8 mouse cellular contexts compared by ENCODE assay signal in genomic region chr17:34349429-34349828, GRCm38 (mm10). TPM values are rescaled to one million over a fixed set of nuclear protein-coding genes. Genes with fewer than 3 reads are reported as not detected.
DNase-seq lines count a peak whose midpoint lies in the region; ATAC-seq lines count a peak whose summit lies in the region.

No protein-coding gene starts in this region.

- peak; percentile 93 for DNase-seq in intestine, embryonic 14.5 days (ENCODE audit: low spot score)
- DNase-seq in adrenal gland, postnatal 10 days, result peak; percentile 84
- peak; percentile 63 for DNase-seq in embryo, embryonic 11.5 days (ENCODE audit: low read depth, low spot score)
- peak; percentile 85 for DNase-seq in hindlimb bud, embryonic 11.5 days (ENCODE audit: extremely low spot score, low read depth, low spot score)
- peak; percentile 76 for DNase-seq in left cerebral cortex, postnatal 4 days
- peak; percentile 12 for DNase-seq in ovary, adult 18-20 months (ENCODE audit: low spot score)
- peak; percentile 33 to 57 for DNase-seq in thymus, adult 18-20 months

- H3K27ac ChIP-seq in intestine, embryonic 14.5 days (ENCODE audit: low read depth), result no peak overlapping the region
- no peak overlapping the region for H3K27ac ChIP-seq in intestine, embryonic 15.5 days

- intact Hi-C loops in left cerebral cortex, postnatal 4 days (cut with DNase I), result loop anchor here (5.0 to 10.0 kb wide), 2 partner anchors 105 to 177 kb away; no protein-coding TSS in a partner anchor

- no peak overlapping the region for H3K9ac ChIP-seq in intestine, embryonic 14.5 days (ENCODE audit: low read length)
- no peak overlapping the region for H3K9ac ChIP-seq in intestine, embryonic 15.5 days

- no peak for ATAC-seq in intestine, embryonic 14.5 days (replicated peaks; ENCODE audit: low FRiP score, low TSS enrichment, low read depth)
- no peak for ATAC-seq in intestine, embryonic 15.5 days

- no peaks in the 10 kb centered on the region for H3K27me3 ChIP-seq in intestine, embryonic 14.5 days (replicated peaks; ENCODE audit: control insufficient read depth, insufficient read depth, low read length)
- no peaks in the 10 kb centered on the region for H3K27me3 ChIP-seq in intestine, embryonic 15.5 days (replicated peaks)

- no peaks in the 10 kb centered on the region for H3K9me3 ChIP-seq in intestine, embryonic 14.5 days (ENCODE audit: control insufficient read depth, low read length)
- no peaks in the 10 kb centered on the region; the same call in 1 of the 2 replicates for H3K9me3 ChIP-seq in intestine, embryonic 15.5 days

- no peak overlapping the region for H3K4me2 ChIP-seq in intestine, embryonic 14.5 days (ENCODE audit: low read length)
- no peak overlapping the region for H3K4me2 ChIP-seq in intestine, embryonic 15.5 days (replicated peaks)

- H3K36me3 ChIP-seq in intestine, embryonic 14.5 days (ENCODE audit: control insufficient read depth, insufficient read depth, low read length), result no peaks in the 10 kb centered on the region
- H3K36me3 ChIP-seq in intestine, embryonic 15.5 days, result no peaks in the 10 kb centered on the region

- H3K4me1 ChIP-seq in intestine, embryonic 14.5 days (replicated peaks; ENCODE audit: control insufficient read depth, insufficient read depth, low read length), result no peaks in the 10 kb centered on the region
- no peaks in the 10 kb centered on the region for H3K4me1 ChIP-seq in intestine, embryonic 15.5 days (replicated peaks)

- 3% methylated on average over 4 of the region's 4 CpGs for WGBS in intestine, embryonic 14.5 days
- 3% methylated on average over 4 of the region's 4 CpGs for WGBS in intestine, embryonic 15.5 days

- no peak overlapping the region for H3K4me3 ChIP-seq in intestine, embryonic 14.5 days (ENCODE audit: low read depth, low read length)
- H3K4me3 ChIP-seq in intestine, embryonic 15.5 days (replicated peaks), result no peak overlapping the region

RNA-seq across cellular contexts. Expression of gene Btnl2, which starts 5.2 kb away (rescaled TPM):
- 0.60 and 0.81 TPM in 2 replicates for polyA plus RNA-seq in intestine, embryonic 14.5 days (2014; fragmentation: Nextera tagmentation; extraction: Ambion mirVana)
- polyA plus RNA-seq in intestine, embryonic 15.5 days (2015; fragmentation: Nextera tagmentation; extraction: Ambion mirVana), result 3.7 and 5.0 TPM in 2 replicates
- total RNA-seq in adrenal gland, postnatal 10 days (2021), result under 1 TPM; 0.48 to 0.66 TPM
- total RNA-seq in left cerebral cortex, postnatal 4 days (2021), result under 1 TPM; 0.36 to 0.38 TPM

RNA-seq across cellular contexts. Expression of gene H2-Eb2, which starts 24.0 kb away (rescaled TPM):
- not detected in 2 replicates for polyA plus RNA-seq in intestine, embryonic 14.5 days (2014; fragmentation: Nextera tagmentation; extraction: Ambion mirVana)
- polyA plus RNA-seq in intestine, embryonic 15.5 days (2015; fragmentation: Nextera tagmentation; extraction: Ambion mirVana), result not detected in 2 replicates
- under 1 TPM; 0.21 to 0.39 TPM for total RNA-seq in adrenal gland, postnatal 10 days (2021)
- total RNA-seq in left cerebral cortex, postnatal 4 days (2021), result not detected

RNA-seq across cellular contexts. Expression of gene Btnl1, which starts 27.5 kb away (rescaled TPM):
- polyA plus RNA-seq in intestine, embryonic 14.5 days (2014; fragmentation: Nextera tagmentation; extraction: Ambion mirVana), result 0.59 and 1.3 TPM in 2 replicates
- polyA plus RNA-seq in intestine, embryonic 15.5 days (2015; fragmentation: Nextera tagmentation; extraction: Ambion mirVana), result 9.4 and 14.7 TPM in 2 replicates
- total RNA-seq in adrenal gland, postnatal 10 days (2021), result not detected
- not detected for total RNA-seq in left cerebral cortex, postnatal 4 days (2021)

RNA-seq across cellular contexts. Expression of gene H2-Eb1, which starts 43.8 kb away (rescaled TPM):
- 4.1 and 4.3 TPM in 2 replicates for polyA plus RNA-seq in intestine, embryonic 14.5 days (2014; fragmentation: Nextera tagmentation; extraction: Ambion mirVana)
- polyA plus RNA-seq in intestine, embryonic 15.5 days (2015; fragmentation: Nextera tagmentation; extraction: Ambion mirVana), result 6.9 and 7.4 TPM in 2 replicates
- total RNA-seq in adrenal gland, postnatal 10 days (2021), result 10 to 100 TPM; 33.3 to 37.7 TPM
- total RNA-seq in left cerebral cortex, postnatal 4 days (2021), result 1 to 10 TPM in 1 of 2 experiments, under 1 TPM in 1; 0.48 to 2.3 TPM

RNA-seq across cellular contexts. Expression of gene BC051142, which starts 49.2 kb away (rescaled TPM):
- polyA plus RNA-seq in intestine, embryonic 14.5 days (2014; fragmentation: Nextera tagmentation; extraction: Ambion mirVana), result 0.51 and 0.91 TPM in 2 replicates
- 0.34 and 0.59 TPM in 2 replicates for polyA plus RNA-seq in intestine, embryonic 15.5 days (2015; fragmentation: Nextera tagmentation; extraction: Ambion mirVana)
- total RNA-seq in adrenal gland, postnatal 10 days (2021), result 1 to 10 TPM; 1.5 to 3.6 TPM
- 10 to 100 TPM in 1 of 2 experiments, 1 to 10 TPM in 1; 8.2 to 11.1 TPM for total RNA-seq in left cerebral cortex, postnatal 4 days (2021)

Comparison
In these comparisons a context has a peak if more than half of its experiments do, and no peak if none do; other contexts are left out.
1. DNase-seq: peak in every context shown above with its lines; median percentile 93 in intestine, embryonic 14.5 days; 85 in hindlimb bud, embryonic 11.5 days; 84 in adrenal gland, postnatal 10 days; 76 in left cerebral cortex, postnatal 4 days; 63 in embryo, embryonic 11.5 days; 45 in thymus, adult 18-20 months; 12 in ovary, adult 18-20 months.